8 mouse cellular contexts compared by ENCODE assay signal in the genomic region with DNA sequence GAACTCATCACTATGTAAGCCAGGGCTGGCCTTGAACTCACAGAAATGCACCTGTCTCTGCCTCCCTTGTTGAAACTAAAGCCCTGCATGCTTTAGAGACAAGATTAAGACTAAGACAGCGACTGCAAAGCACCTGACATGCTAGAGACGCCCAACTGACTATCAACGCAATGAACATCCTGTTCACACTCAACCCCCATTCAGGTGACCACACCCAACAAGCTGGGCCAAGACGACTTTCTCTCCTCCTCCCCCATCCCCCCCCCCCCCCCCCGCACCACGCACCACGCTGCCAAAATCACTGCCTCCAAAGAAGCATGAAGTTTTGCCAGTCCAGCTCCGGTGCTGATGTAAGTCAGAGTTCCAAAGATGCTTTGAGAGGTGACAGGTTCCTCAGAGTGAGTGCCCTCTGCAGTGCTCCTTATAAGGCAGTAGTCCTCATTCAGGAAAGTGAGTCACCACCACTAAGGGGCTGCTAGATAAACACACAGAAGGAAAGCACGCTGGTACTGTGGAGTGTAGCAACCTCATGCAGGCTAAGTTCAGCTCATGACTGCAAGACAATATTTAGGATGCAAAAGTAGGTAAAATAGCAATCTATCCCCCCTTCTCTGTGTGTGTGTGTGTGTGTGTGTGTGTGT. TPM values are rescaled to one million over a fixed set of nuclear protein-coding genes. Genes with fewer than 3 reads are reported as not detected.
DNase-seq lines count a peak whose midpoint lies in the region; ATAC-seq and TF ChIP-seq lines count a peak whose summit lies in the region.

No protein-coding gene starts in this region.

- ATAC-seq in common myeloid progenitor, adult 5-6 weeks (replicated peaks; ENCODE audit: low read depth, poor library complexity, severe bottlenecking): peak; percentile 51
- peak; percentile 77 for ATAC-seq in intestine, embryonic 15.5 days

- intact Hi-C loops in left cerebral cortex, postnatal 10 days (cut with DNase I): loop anchor here (10.0 kb wide), 1 partner anchor 485 kb away; no protein-coding TSS in a partner anchor
- intact Hi-C loops in gastrocnemius, postnatal 14 days (cut with DNase I; ENCODE audit: low total_unique reads): no loop called here

- H3K9ac ChIP-seq in intestine, embryonic 15.5 days: no peak overlapping the region

- H3K27ac ChIP-seq in intestine, embryonic 15.5 days: peak overlapping the region; percentile 54; the same call in 1 of the 2 replicates
- no peak overlapping the region for H3K27ac ChIP-seq in cerebellum, adult 2 months (ENCODE audit: insufficient read depth, low read length)

- TF ChIP-seq POLR2A in lung, adult 2 months (IDR thresholded peaks at IDR 0.05; ENCODE audit: borderline replicate concordance, extremely low read depth, low read depth, low read length): no peak
- TF ChIP-seq POLR2A in cerebellum, adult 2 months (IDR thresholded peaks at IDR 0.05; ENCODE audit: borderline replicate concordance, insufficient read depth, low read length): no peak

- no peak for TF ChIP-seq CTCF in lung, adult 2 months (IDR thresholded peaks at IDR 0.05; ENCODE audit: insufficient read depth, low read length)
- no peak for TF ChIP-seq CTCF in cerebellum, adult 2 months (IDR thresholded peaks at IDR 0.05; ENCODE audit: borderline replicate concordance, insufficient read depth, low read depth, low read length)

- peak; percentile 52 to 75 for DNase-seq in lung, adult 18-20 months
- no peak for DNase-seq in lung, adult 2 months
- DNase-seq in natural killer cell, adult 2 months (ENCODE audit: low spot score in 2 of 2): peak; percentile 68 to 76
- DNase-seq in left cerebral cortex, postnatal 10 days (ENCODE audit: extremely low spot score in 1 of 2, low spot score in 2 of 2): no peak
- no peak for DNase-seq in cerebellum, adult 2 months
- no peak for DNase-seq in gastrocnemius, postnatal 14 days

- no peaks in the 10 kb centered on the region for H3K9me3 ChIP-seq in intestine, embryonic 15.5 days

- H3K4me3 ChIP-seq in lung, adult 2 months (replicated peaks; ENCODE audit: extremely low read depth, low read depth, low read length): no peak overlapping the region
- no peak overlapping the region for H3K4me3 ChIP-seq in intestine, embryonic 15.5 days (replicated peaks)
- no peak overlapping the region for H3K4me3 ChIP-seq in cerebellum, adult 2 months (replicated peaks; ENCODE audit: insufficient read depth, low read depth, low read length)

- no peaks in the 10 kb centered on the region for H3K27me3 ChIP-seq in intestine, embryonic 15.5 days (replicated peaks)
- no peaks in the 10 kb centered on the region for H3K27me3 ChIP-seq in cerebellum, adult 2 months (ENCODE audit: control insufficient read depth, insufficient read depth, low read length)

- H3K4me2 ChIP-seq in intestine, embryonic 15.5 days (replicated peaks): no peak overlapping the region

- H3K4me1 ChIP-seq in lung, adult 2 months (ENCODE audit: control insufficient read depth, insufficient read depth, low read length): no peaks in the 10 kb centered on the region; the same call in 1 of the 2 replicates
- H3K4me1 ChIP-seq in intestine, embryonic 15.5 days (replicated peaks): peaks cover 20% of the 10 kb centered on the region
- H3K4me1 ChIP-seq in cerebellum, adult 2 months (ENCODE audit: control insufficient read depth, insufficient read depth, low read length): peaks cover 13% of the 10 kb centered on the region; the same call in 1 of the 2 replicates

- 13% methylated on average over 9 of the region's 9 CpGs for WGBS in lung, adult 2 months
- WGBS in intestine, embryonic 15.5 days: 24% methylated on average over 7 of the region's 9 CpGs
- 60% methylated on average over 9 of the region's 9 CpGs for WGBS in cerebellum, adult 2 months

- no peaks in the 10 kb centered on the region for H3K36me3 ChIP-seq in intestine, embryonic 15.5 days

RNA-seq across cellular contexts. Expression of gene Ier5, which starts 59.2 kb away (rescaled TPM):
- 38.1 and 42.8 TPM in 2 replicates for polyA plus RNA-seq in lung, adult 2 months (2012; rRNA removed)
- 10.0 and 14.7 TPM in 2 replicates for total RNA-seq in common myeloid progenitor, adult 5-6 weeks (2017)
- polyA plus RNA-seq in intestine, embryonic 15.5 days (2015; fragmentation: Nextera tagmentation; extraction: Ambion mirVana): 3.8 and 4.8 TPM in 2 replicates
- total RNA-seq in left cerebral cortex, postnatal 10 days (2021): 10 to 100 TPM; 15.2 to 18.1 TPM
- polyA plus RNA-seq in cerebellum, adult 2 months (2012; rRNA removed): 13.0 and 13.7 TPM in 2 replicates
- 1 to 10 TPM; 4.6 to 6.4 TPM for total RNA-seq in gastrocnemius, postnatal 14 days (2021)

Comparison
In these comparisons a context has a peak if more than half of its experiments do, and no peak if none do; other contexts are left out.
1. DNase-seq: peak in lung, adult 18-20 months (2 of 2) and natural killer cell, adult 2 months (2 of 2); none in lung, adult 2 months (single experiment), left cerebral cortex, postnatal 10 days (0 of 2), cerebellum, adult 2 months (0 of 2) and gastrocnemius, postnatal 14 days (single experiment).